Mouse (Mus musculus) kidney, adult 2 months (tissue): ENCODE measurements around the gene Fuk. TPM values are rescaled to one million over a fixed set of nuclear protein-coding genes. Genes with fewer than 3 reads are reported as not detected.
"Not testable (repeated sequence)": the region's sequence is repeated elsewhere in the genome, so short reads cannot be mapped to it uniquely, and the experiment has no call there.

Experiments used
- DNase-seq: peaks from one replicate; pipeline ENCODE4 v3.0.0; 2021
- H3K27ac ChIP-seq: fragments of 200-500 bp; 2 replicates; pipeline ENCODE4 v1.5.1; 2012; ENCODE audit warnings: low read depth, low read length, control low read depth, inconsistent platforms; ENCODE audit not compliant: insufficient read depth
- H3K27me3 ChIP-seq: fragments of 200-500 bp; replicated peaks from 2 replicates; pipeline ENCODE4 v1.6.1; 2012; ENCODE audit warnings: mild to moderate bottlenecking, moderate library complexity, low read length, inconsistent platforms; ENCODE audit not compliant: control insufficient read depth, insufficient read depth
- H3K36me3 ChIP-seq: fragments of 200-500 bp; 2 replicates; pipeline ENCODE4 v1.6.1; 2012; ENCODE audit warnings: mild to moderate bottlenecking, moderate library complexity, low read length, inconsistent platforms; ENCODE audit not compliant: control insufficient read depth, insufficient read depth
- H3K4me1 ChIP-seq: fragments of 200-500 bp; 2 replicates; pipeline ENCODE4 v1.6.1; 2011; ENCODE audit warnings: low read length; ENCODE audit not compliant: control insufficient read depth, insufficient read depth
- H3K4me3 ChIP-seq: fragments of 200-500 bp; 2 replicates; pipeline ENCODE4 v1.5.1; 2011; ENCODE audit warnings: mild to moderate bottlenecking, low read depth, low read length, control low read depth; ENCODE audit not compliant: insufficient read depth
- CTCF ChIP-seq: fragments of 200-500 bp; conservative IDR thresholded peaks from 2 replicates; pipeline ENCODE4 v1.5.1; 2011; ENCODE audit warnings: low read depth, mild to moderate bottlenecking, control low read depth, low read length, moderate library complexity, mixed read lengths; ENCODE audit not compliant: insufficient read depth, insufficient read length
- POLR2A ChIP-seq: fragments of 200-500 bp; IDR thresholded peaks from one replicate; pipeline ENCODE4 v1.6.1; 2011; ENCODE audit warnings: low read depth, low read length, control low read depth
- WGBS: fragments of 180-500 bp; shearing (Covaris S2); methylation state at CpG from one replicate; pipeline ENCODE4 v1.1.7; 2018; 5-methylcytosine and 5-hydroxymethylcytosine counted together
- polyA plus RNA-seq: library from polyadenylated mRNA; depleted of rRNA; stranded (reverse); fragments of >200 nt; gene quantifications from 2 replicates; pipeline ENCODE4 v1.2.3, GENCODE M21; 2012

Gene Fuk
- polyA plus RNA-seq, 1 experiment: 17.9 TPM

- peak overlapping the region; percentile 19 for H3K27ac ChIP-seq
- no peak overlapping the region for H3K4me3 ChIP-seq
- no peaks in the 10 kb centered on the region for H3K36me3 ChIP-seq
- peaks cover 15% of the 10 kb centered on the region; the same call in 1 of the 2 replicates for H3K4me1 ChIP-seq
- DNase-seq: no peak
- WGBS: 39% methylated on average over 8 of the region's 8 CpGs
- no peaks in the 10 kb centered on the region for H3K27me3 ChIP-seq
- TF ChIP-seq POLR2A: no peak
- no peak for TF ChIP-seq CTCF
Measured at GRCm38 (mm10) chr8:110918460-110918859, 16.2 kb upstream of the Fuk start.

- DNase-seq: peak; percentile 24
- Histone ChIP-seq H3K4me3 (no peak overlapping the region), H3K27me3 (no peaks in the 10 kb centered on the region), H3K4me1 (peaks cover 15% of the 10 kb centered on the region; the same call in 1 of the 2 replicates), H3K36me3 (no peaks in the 10 kb centered on the region), H3K27ac (peak overlapping the region; percentile 19; the same call in 1 of the 2 replicates)
- 54% methylated on average over 11 of the region's 11 CpGs for WGBS
- TF ChIP-seq CTCF: no peak
- TF ChIP-seq POLR2A: no peak
Measured at GRCm38 (mm10) chr8:110918027-110918426, 15.7 kb upstream of the Fuk start.

- H3K36me3 ChIP-seq: no peaks in the 10 kb centered on the region
- no peak for TF ChIP-seq CTCF
- no peak for TF ChIP-seq POLR2A
- WGBS: 14% methylated on average over 2 of the region's 2 CpGs
- H3K27ac ChIP-seq: peak overlapping the region; percentile 45; the same call in 1 of the 2 replicates
- H3K4me3 ChIP-seq: no peak overlapping the region
- H3K4me1 ChIP-seq: peaks cover 15% of the 10 kb centered on the region; the same call in 1 of the 2 replicates
- peak; percentile 96 for DNase-seq
- no peaks in the 10 kb centered on the region for H3K27me3 ChIP-seq
Measured at GRCm38 (mm10) chr8:110917415-110917814, 15.1 kb upstream of the Fuk start.

GRCm38 (mm10) chr8:110911576-110912570 lies 9.6 kb upstream of the Fuk start:
- Histone ChIP-seq H3K27ac (no peak overlapping the region), H3K36me3 (no peaks in the 10 kb centered on the region), H3K27me3 (no peaks in the 10 kb centered on the region), H3K4me1 (no peaks in the 10 kb centered on the region), H3K4me3 (no peak overlapping the region)
- DNase-seq: no peak
- TF ChIP-seq CTCF: no peak
- TF ChIP-seq POLR2A: no peak
- WGBS: 86% methylated on average over 15 of the region's 15 CpGs

GRCm38 (mm10) chr8:110909850-110910249 lies 7.6 kb upstream of the Fuk start:
- H3K4me3 ChIP-seq, H3K27me3 ChIP-seq, H3K36me3 ChIP-seq, H3K27ac ChIP-seq, H3K4me1 ChIP-seq: not testable (repeated sequence)
- DNase-seq: peak; percentile 14

GRCm38 (mm10) chr8:110906682-110907081 lies 4.4 kb upstream of the Fuk start:
- DNase-seq: no peak
- H3K27ac ChIP-seq: no peak overlapping the region
- H3K36me3 ChIP-seq: no peaks in the 10 kb centered on the region
- no peak overlapping the region for H3K4me3 ChIP-seq
- no peaks in the 10 kb centered on the region for H3K27me3 ChIP-seq
- WGBS: 87% methylated on average over 1 of the region's 1 CpGs
- TF ChIP-seq POLR2A (no peak), CTCF (no peak)
- H3K4me1 ChIP-seq: no peaks in the 10 kb centered on the region

- Histone ChIP-seq H3K4me1 (no peaks in the 10 kb centered on the region; the same call in 1 of the 2 replicates), H3K4me3 (no peak overlapping the region), H3K27me3 (no peaks in the 10 kb centered on the region), H3K36me3 (no peaks in the 10 kb centered on the region), H3K27ac (no peak overlapping the region)
- TF ChIP-seq POLR2A (no peak), CTCF (no peak)
- no peak for DNase-seq
- 80% methylated on average over 6 of the region's 6 CpGs for WGBS
Measured at GRCm38 (mm10) chr8:110905404-110905803, 3.1 kb upstream of the Fuk start.
